Mouse (Mus musculus) cortical plate, adult 2 months (tissue): ENCODE results near the gene Abhd16b.

Experiments
- CTCF ChIP-seq: fragments of 200-500 bp; IDR thresholded peaks from 2 replicates; pipeline ENCODE4 v1.5.1; 2011; ENCODE audit warnings: mild to moderate bottlenecking, control low read depth, low read length; ENCODE audit not compliant: insufficient read depth; ENCODE audit errors: extremely low read depth
- POLR2A ChIP-seq: fragments of 200-500 bp; IDR thresholded peaks from 2 replicates; pipeline ENCODE4 v1.6.1; 2011; ENCODE audit warnings: mild to moderate bottlenecking, low read length, control low read depth; ENCODE audit not compliant: insufficient read depth; ENCODE audit errors: extremely low read depth

- no peak for TF ChIP-seq POLR2A
- no peak for TF ChIP-seq CTCF
Measured at GRCm38 (mm10) chr2:181485741-181486140, 7.3 kb upstream of the Abhd16b start.
